Mouse (Mus musculus) forebrain, embryonic 10.5 days (tissue): ENCODE measurements around the gene Lrrk1. TPM values are rescaled to one million over a fixed set of nuclear protein-coding genes. Genes with fewer than 3 reads are reported as not detected.

Experiments used
- DNase-seq: peaks from one replicate; pipeline ENCODE4 v3.0.0-alpha.2; 2017; ENCODE audit warnings: low spot score; ENCODE audit errors: extremely low spot score
- H3K27ac ChIP-seq: fragments of 300-500 bp; sonication (generic); 2 replicates; pipeline ENCODE4 v1.5.1; 2016; ENCODE audit warnings: mild to moderate bottlenecking
- H3K27me3 ChIP-seq: fragments of 300-500 bp; sonication (generic); 2 replicates; pipeline ENCODE4 v1.6.1; 2016; ENCODE audit warnings: mild to moderate bottlenecking; ENCODE audit not compliant: poor library complexity, severe bottlenecking
- H3K36me3 ChIP-seq: fragments of 300-500 bp; sonication (generic); replicated peaks from 2 replicates; pipeline ENCODE4 v1.6.1; 2016; ENCODE audit warnings: mild to moderate bottlenecking, moderate library complexity
- H3K4me1 ChIP-seq: fragments of 300-500 bp; sonication (generic); 2 replicates; pipeline ENCODE4 v1.6.1; 2016
- H3K4me3 ChIP-seq: fragments of 300-500 bp; sonication (generic); 2 replicates; pipeline ENCODE4 v1.5.1; 2016; ENCODE audit warnings: mild to moderate bottlenecking, moderate library complexity
- H3K9me3 ChIP-seq: fragments of 300-500 bp; sonication (generic); 2 replicates; pipeline ENCODE4 v1.6.1; 2016; ENCODE audit warnings: mild to moderate bottlenecking, moderate library complexity
- WGBS: fragments of 180-500 bp; shearing (Covaris S2); methylation state at CpG from one replicate; pipeline ENCODE4 v1.1.7; 2016; 5-methylcytosine and 5-hydroxymethylcytosine counted together
- polyA plus RNA-seq: library from polyadenylated mRNA; unstranded; fragments of >200 nt; fragmentation: Nextera tagmentation; extraction: Ambion mirVana; gene quantifications from 2 replicates; pipeline ENCODE4 v1.2.1, GENCODE M21; 2016

Gene Lrrk1
- polyA plus RNA-seq, 1 experiment from 2014 or later = 5.8 TPM

DNA sequence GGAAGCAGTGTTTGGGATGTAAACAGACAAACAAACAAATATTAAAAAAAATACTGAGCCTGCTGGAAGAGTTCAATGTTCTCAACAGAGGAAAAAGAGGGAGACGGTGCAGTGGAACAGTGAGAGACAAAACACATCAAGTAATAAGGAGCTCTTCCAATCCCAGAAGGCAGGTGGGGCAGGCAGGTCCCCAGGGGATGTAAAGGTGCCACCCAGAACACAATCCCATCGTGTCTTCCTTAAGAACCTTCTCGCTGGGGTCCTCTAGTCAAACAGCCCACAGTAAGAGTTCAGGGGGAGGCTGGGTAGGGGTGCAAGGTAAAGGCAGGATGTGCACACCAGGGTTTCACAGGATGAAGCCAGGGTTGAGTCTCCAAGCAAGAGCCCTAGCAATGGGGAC lies 14.8 kb downstream of the Lrrk1 start:
- no peak for DNase-seq
- peaks cover 8% of the 10 kb centered on the region; the same call in 1 of the 2 replicates for H3K4me1 ChIP-seq
- 85% methylated on average over 3 of the region's 3 CpGs for WGBS
- no peak overlapping the region for H3K4me3 ChIP-seq
- no peaks in the 10 kb centered on the region for H3K36me3 ChIP-seq
- H3K9me3 ChIP-seq = no peaks in the 10 kb centered on the region
- H3K27ac ChIP-seq = no peak overlapping the region
- no peaks in the 10 kb centered on the region for H3K27me3 ChIP-seq

DNA sequence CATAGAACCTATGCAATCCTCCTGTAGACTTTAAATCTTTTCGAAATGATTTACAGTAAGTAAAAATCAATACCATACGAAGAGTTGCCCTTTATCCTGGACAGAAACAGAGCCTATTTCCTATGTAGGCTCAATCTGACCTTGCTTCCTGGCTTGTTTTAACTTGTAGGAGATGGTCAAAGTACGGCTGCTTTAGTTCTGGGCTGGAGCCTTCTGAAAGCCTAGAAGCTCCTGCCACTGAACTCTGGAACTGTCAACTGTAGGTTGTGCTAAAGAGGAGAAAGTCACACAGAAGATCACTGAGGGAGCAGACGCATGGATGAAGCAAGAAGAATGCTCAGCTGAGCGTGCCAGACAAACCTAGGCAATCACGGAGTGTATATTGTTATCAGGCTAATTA lies 17.2 kb downstream of the Lrrk1 start:
- H3K36me3 ChIP-seq = no peaks in the 10 kb centered on the region

DNA sequence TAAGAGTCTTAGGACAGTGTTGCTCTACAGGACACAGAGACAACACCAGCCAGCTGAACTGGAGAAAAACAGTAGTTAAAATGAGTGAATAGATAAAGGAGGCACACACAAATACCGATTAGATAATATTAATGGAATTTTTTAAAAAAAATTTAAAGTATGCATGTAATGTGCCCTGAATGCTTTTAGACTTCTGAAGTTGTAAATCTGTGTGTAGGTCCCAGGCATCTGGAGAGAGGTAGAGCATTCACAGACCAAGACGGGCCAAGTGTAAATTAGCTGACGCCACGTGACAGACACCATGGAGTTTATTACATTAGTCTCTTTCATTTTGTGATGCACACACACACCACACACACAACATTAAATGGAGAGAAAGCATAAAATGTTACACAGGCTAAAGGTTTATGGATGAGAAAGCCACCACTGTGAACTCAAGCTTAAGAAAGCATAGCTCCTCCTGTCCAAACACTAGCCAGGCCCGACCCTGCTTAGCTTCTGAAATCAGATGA lies 18.2 kb downstream of the Lrrk1 start:
- WGBS = 89% methylated on average over 5 of the region's 5 CpGs
- Histone ChIP-seq H3K4me3 (no peak overlapping the region), H3K4me1 (0 out of 2 replicates have a peak, but pooled peaks cover 4% of the 10 kb centered on the region), H3K36me3 (no peaks in the 10 kb centered on the region), H3K27me3 (no peaks in the 10 kb centered on the region), H3K27ac (no peak overlapping the region), H3K9me3 (no peaks in the 10 kb centered on the region)
- no peak for DNase-seq

More for the DNA sequence above, 17.2 kb downstream of the Lrrk1 start:
- H3K9me3 ChIP-seq = no peaks in the 10 kb centered on the region
- no peaks in the 10 kb centered on the region for H3K27me3 ChIP-seq
- H3K27ac ChIP-seq = no peak overlapping the region
- H3K4me1 ChIP-seq = 0 out of 2 replicates have a peak, but pooled peaks cover 4% of the 10 kb centered on the region
- H3K4me3 ChIP-seq = no peak overlapping the region
- no peak for DNase-seq
- WGBS = 90% methylated on average over 6 of the region's 6 CpGs

DNA sequence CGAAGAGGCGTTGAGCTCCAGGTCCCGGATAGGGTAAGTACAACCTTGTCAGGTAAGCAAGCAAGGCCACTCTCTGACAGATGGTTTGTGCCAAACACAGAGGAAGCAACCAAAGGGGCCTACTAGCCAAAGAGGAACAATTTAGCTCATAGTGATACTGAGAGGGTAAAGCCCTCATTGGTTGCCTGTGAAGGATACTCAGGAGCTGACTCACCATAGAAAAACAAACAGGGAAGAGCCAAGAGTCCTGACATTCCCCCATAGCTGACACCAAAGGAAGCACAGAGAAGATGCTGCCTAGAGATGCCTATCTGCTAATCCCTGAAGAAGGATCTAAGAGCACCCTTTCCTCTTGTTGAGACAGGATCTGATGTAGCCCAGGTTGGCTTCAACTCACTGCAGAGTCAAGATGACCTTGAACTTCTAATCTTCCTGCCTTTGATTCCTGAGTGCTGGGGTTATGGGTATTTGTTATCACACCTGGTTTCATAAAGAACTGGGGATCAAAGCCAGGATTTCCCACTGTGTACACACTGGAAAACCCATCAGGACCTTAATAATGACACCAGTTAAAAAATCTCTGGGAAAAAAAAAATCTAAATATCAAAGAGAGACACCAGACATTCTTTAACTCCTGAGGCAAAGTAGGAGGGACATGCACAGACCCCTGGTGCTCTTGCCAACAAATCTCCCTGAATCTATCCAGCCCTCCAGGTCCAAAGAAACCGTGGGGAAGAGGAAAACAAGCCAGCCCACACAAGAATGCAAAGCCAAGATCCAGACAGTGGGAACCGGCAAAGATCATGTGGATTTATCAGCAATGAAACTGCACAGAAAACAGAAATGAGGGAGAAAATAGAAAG lies 18.8 kb downstream of the Lrrk1 start:
- 0 out of 2 replicates have a peak, but pooled peaks cover 4% of the 10 kb centered on the region for H3K4me1 ChIP-seq
- WGBS = 80% methylated on average over 5 of the region's 5 CpGs
- no peaks in the 10 kb centered on the region for H3K36me3 ChIP-seq
- H3K27me3 ChIP-seq = no peaks in the 10 kb centered on the region
- DNase-seq = no peak
- no peak overlapping the region for H3K4me3 ChIP-seq
- H3K9me3 ChIP-seq = no peaks in the 10 kb centered on the region
- H3K27ac ChIP-seq = no peak overlapping the region

DNA sequence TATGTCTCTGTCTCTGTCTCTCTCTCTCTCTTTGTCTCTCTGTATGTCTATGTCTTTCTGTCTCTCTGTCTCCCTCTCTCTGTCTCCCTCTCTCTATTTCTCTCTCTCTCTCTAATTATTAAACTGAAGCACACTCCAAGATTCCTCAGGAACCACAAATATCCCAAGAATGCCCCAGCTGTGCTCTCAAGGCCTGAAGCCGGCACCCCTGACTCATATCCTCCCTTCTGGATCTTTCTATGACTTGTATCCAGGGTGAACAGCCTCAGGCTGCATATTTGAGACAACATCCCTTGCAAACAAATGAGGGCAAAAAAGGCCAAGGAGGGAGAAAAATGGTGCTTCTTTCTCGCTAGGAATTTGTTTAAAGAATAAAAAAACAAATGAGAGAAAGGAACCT lies 22.2 kb downstream of the Lrrk1 start, which contains the start of gene Gm10974:
Gene Gm10974, plus strand, starts transcription at position 2 of the 400 bp plus-strand sequence.
- DNase-seq = no peak
- Histone ChIP-seq H3K27me3 (no peaks in the 10 kb centered on the region), H3K4me1 (0 out of 2 replicates have a peak, but pooled peaks cover 4% of the 10 kb centered on the region), H3K9me3 (peaks cover 13% of the 10 kb centered on the region; the same call in 1 of the 2 replicates), H3K4me3 (no peak within 1 kb of the TSS), H3K36me3 (no peaks in the 10 kb centered on the region), H3K27ac (no peak within 1 kb of the TSS)
- 67% methylated on average over 2 of the region's 2 CpGs for WGBS

DNA sequence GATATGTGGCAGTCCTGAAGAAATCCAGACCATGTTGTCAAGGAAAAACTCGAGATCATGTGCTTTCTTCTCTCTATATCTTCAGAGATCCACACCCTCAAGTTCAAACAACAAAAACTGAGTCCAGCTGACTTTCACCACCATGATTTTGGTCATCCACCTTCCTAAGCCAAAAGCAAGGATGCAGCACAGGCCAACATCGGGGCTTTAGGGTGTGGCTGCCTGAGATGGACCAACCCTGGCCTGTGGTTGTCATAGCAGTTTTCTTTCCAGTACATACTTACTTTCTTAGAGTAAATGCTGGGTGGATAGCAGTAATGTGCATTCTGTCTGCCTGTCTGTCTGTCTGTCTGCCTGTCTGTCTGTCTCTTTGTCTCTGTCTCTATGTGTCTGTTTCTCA lies 22.7 kb downstream of the Lrrk1 start:
- 84% methylated on average over 2 of the region's 2 CpGs for WGBS
- no peaks in the 10 kb centered on the region for H3K36me3 ChIP-seq

DNA sequence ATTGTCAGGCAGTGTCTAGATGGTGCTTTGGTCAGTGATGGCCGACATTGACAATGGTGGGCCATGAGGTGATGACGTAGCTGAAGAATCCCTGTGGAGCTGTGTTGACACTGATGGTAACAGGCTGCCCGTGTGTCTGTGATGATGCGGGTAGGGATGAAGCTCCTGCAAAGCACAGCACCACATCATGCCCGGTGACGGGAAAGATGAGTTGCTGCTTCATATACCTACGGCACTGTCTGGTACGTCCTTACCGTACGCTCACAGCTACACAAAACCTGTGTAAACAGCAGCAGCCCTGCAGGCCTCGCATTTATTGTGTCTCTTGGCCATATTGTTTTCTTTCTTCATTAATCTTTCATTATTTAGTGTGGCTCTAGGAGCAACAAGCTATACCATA lies 23.7 kb downstream of the Lrrk1 start:
- WGBS = 96% methylated on average over 11 of the region's 11 CpGs
- no peak for DNase-seq
- no peaks in the 10 kb centered on the region for H3K4me1 ChIP-seq

More for the DNA sequence above, 22.7 kb downstream of the Lrrk1 start:
- no peak overlapping the region for H3K4me3 ChIP-seq
- no peak overlapping the region for H3K27ac ChIP-seq
- H3K27me3 ChIP-seq = no peaks in the 10 kb centered on the region
- H3K4me1 ChIP-seq = 0 out of 2 replicates have a peak, but pooled peaks cover 4% of the 10 kb centered on the region
- H3K9me3 ChIP-seq = peaks cover 13% of the 10 kb centered on the region; the same call in 1 of the 2 replicates
- DNase-seq = no peak

DNA sequence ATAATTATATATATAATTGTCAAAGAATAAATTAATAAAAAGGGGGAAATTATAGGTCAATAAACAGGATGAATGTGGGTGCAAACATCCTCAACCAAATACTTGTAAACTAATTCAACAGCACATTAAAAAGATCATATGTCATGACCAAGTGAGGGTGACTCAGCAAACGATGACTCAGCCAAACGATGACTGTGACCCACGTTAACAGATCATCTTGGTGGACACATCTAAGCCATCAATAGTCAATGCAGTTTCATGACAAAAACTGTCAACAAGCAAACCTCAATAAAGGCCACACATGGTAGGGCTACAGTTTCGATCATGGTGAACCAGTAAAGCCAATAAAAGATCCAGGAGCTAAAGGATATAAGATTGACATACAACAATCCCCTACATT lies 29.1 kb downstream of the Lrrk1 start:
- DNase-seq = no peak
- Histone ChIP-seq H3K4me3 (no peak overlapping the region), H3K27me3 (no peaks in the 10 kb centered on the region), H3K27ac (no peak overlapping the region), H3K36me3 (no peaks in the 10 kb centered on the region), H3K9me3 (peaks cover 13% of the 10 kb centered on the region; the same call in 1 of the 2 replicates), H3K4me1 (no peaks in the 10 kb centered on the region)
- WGBS = 93% methylated on average over 4 of the region's 4 CpGs

More for the DNA sequence above, 23.7 kb downstream of the Lrrk1 start:
- no peak overlapping the region for H3K27ac ChIP-seq
- H3K27me3 ChIP-seq = no peaks in the 10 kb centered on the region
- H3K9me3 ChIP-seq = peaks cover 13% of the 10 kb centered on the region; the same call in 1 of the 2 replicates
- no peak overlapping the region for H3K4me3 ChIP-seq
- no peaks in the 10 kb centered on the region for H3K36me3 ChIP-seq

DNA sequence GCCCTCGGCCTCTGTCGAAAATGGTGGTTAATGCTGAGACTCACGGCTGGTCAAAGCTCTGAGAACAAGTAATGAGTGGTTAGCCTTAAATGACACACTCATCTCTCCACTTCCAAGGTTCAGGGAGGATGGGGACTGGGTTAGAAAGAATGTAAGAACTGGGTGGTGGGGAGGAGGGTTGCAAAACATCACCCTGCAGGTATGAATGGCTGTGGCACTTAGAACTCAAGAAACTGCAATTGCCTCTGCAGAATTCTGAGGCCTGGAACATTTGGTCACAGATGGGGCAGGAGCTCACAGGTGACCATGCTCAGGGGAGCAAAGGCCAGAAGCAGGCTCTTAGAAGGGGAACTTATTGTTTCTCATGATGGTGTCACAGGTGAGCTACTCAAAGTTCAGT lies 29.7 kb downstream of the Lrrk1 start:
- H3K27ac ChIP-seq = no peak overlapping the region
- no peak for DNase-seq
- WGBS = 90% methylated on average over 3 of the region's 3 CpGs
- H3K27me3 ChIP-seq = no peaks in the 10 kb centered on the region
- H3K4me1 ChIP-seq = no peaks in the 10 kb centered on the region
- H3K4me3 ChIP-seq = no peak overlapping the region
- no peaks in the 10 kb centered on the region for H3K36me3 ChIP-seq
- H3K9me3 ChIP-seq = peaks cover 13% of the 10 kb centered on the region; the same call in 1 of the 2 replicates

DNA sequence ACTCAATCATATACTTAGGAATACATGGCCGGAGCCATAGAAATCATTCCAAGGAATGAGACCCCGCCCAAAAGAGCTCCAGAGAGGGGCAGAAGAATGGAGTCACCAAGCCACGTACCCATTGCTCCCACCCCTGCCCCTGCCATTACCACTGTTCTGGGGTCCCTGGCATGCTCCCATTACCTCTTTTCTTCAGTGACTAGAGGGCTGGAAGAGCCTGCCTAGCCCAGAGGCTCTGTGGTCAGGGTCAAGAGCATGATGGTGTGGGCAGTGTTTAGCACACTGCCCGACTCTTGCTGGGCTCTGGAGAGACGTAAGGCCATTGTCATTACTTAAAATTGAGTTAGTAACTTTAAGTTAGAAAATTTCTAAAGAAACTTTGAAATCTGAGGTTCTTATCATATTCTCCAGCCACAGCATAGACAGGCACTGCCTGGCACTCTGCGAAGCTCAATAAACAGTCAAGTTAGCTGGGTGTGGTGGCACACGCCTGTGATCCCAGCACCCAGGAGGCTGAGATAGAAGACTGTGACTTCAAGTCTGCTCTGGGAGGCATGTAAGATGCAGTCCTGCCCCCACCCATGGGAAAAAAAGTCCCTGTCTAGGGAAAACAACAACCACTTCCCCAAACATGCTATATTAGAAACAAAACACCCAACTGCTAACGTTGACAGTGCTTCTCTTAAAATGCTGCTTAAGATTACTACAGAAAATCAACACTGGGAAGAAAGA lies 32.2 kb downstream of the Lrrk1 start:
- Histone ChIP-seq H3K4me3 (no peak overlapping the region), H3K9me3 (no peaks in the 10 kb centered on the region; the same call in 1 of the 2 replicates), H3K4me1 (no peaks in the 10 kb centered on the region), H3K36me3 (no peaks in the 10 kb centered on the region), H3K27ac (no peak overlapping the region), H3K27me3 (no peaks in the 10 kb centered on the region)
- WGBS = 89% methylated on average over 8 of the region's 8 CpGs
- DNase-seq = no peak

DNA sequence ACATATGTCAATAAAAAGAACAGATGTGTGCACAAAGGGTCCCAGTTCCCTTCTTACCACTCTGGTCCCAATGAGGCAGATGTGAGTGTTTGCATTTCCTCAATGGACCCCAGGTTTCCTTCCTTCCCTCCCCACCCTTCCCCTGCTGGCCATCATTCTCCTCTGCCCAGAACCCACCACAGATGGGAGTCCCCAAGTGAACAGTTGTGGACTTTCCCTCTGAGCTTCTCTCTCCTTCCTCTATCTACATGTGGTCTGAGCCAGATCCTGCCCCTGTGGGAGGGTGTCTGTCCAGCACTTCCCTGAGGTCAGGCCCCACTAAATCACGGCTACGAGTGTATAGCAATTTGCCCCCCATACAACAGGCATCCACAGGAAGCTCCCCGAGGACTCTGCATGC lies 33.2 kb downstream of the Lrrk1 start:
- Histone ChIP-seq H3K4me1 (no peaks in the 10 kb centered on the region), H3K27me3 (no peaks in the 10 kb centered on the region), H3K27ac (no peak overlapping the region), H3K4me3 (no peak overlapping the region), H3K36me3 (no peaks in the 10 kb centered on the region), H3K9me3 (no peaks in the 10 kb centered on the region)
- 72% methylated on average over 3 of the region's 3 CpGs for WGBS
- no peak for DNase-seq

DNA sequence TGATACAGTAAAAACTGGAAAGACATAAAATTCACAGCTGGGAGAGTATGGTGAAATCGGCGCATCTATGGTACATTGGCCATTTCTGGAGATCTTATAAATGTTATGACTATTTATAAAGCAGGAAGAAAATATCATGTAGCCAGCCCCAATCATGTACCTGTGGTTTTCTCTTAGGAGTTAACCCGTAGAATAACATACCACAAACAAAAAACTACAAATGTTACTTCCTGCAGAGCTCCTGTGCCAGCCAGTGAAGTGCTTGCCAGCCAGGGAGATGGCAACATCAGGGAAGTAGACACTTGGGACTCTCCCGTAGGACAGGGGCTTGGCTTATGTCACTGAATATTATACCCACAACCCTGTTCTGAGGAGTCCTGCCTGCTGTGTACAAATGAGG lies 37.1 kb downstream of the Lrrk1 start:
- Histone ChIP-seq H3K27me3 (no peaks in the 10 kb centered on the region), H3K4me3 (no peak overlapping the region), H3K9me3 (no peaks in the 10 kb centered on the region), H3K4me1 (peaks cover 10% of the 10 kb centered on the region), H3K27ac (no peak overlapping the region), H3K36me3 (no peaks in the 10 kb centered on the region)
- WGBS = 88% methylated on average over 4 of the region's 4 CpGs
- no peak for DNase-seq
